Mouse (Mus musculus): ENCODE measurements at regions not wholly inside any gene's neighbourhood (a gene's known extent, or its start where the extent isn't known, plus 50 kb on each side); places are given as distances from the start of the nearest gene placed in this dataset.

GRCm38 (mm10) chr4:105282681-105283462 lies 125.7 kb downstream of the Plpp3 start:
- no peak for TF ChIP-seq CTCF (conservative IDR thresholded peaks at IDR 0.05)
- DNase-seq (ENCODE audit: low spot score in 2 of 2) = no peak
- Histone ChIP-seq H3K4me3 (no peak overlapping the region), H3K27ac (no peak overlapping the region)

GRCm38 (mm10) chr4:105285431-105286013 lies 128.4 kb downstream of the Plpp3 start:
- no peak for TF ChIP-seq CTCF (conservative IDR thresholded peaks at IDR 0.05)
- no peak overlapping the region for H3K4me3 ChIP-seq
- no peak overlapping the region for H3K27ac ChIP-seq
- no peak for DNase-seq (ENCODE audit: low spot score in 2 of 2)

GRCm38 (mm10) chr4:105286299-105286698 lies 129.2 kb downstream of the Plpp3 start:
- DNase-seq (ENCODE audit: low spot score in 2 of 2) = no peak
- no peak for TF ChIP-seq CTCF (conservative IDR thresholded peaks at IDR 0.05)
- Histone ChIP-seq H3K4me3 (no peak overlapping the region), H3K27ac (no peak overlapping the region)

GRCm38 (mm10) chr4:105286809-105287208 lies 129.7 kb downstream of the Plpp3 start:
- H3K27ac ChIP-seq = no peak overlapping the region
- no peak for DNase-seq (ENCODE audit: low spot score in 2 of 2)
- TF ChIP-seq CTCF (conservative IDR thresholded peaks at IDR 0.05) = no peak
- no peak overlapping the region for H3K4me3 ChIP-seq

GRCm38 (mm10) chr4:105287419-105287818 lies 130.3 kb downstream of the Plpp3 start:
- no peak for TF ChIP-seq CTCF (conservative IDR thresholded peaks at IDR 0.05)
- DNase-seq (ENCODE audit: low spot score in 2 of 2) = no peak

GRCm38 (mm10) chr4:105289635-105290034 lies 132.5 kb downstream of the Plpp3 start:
- Histone ChIP-seq H3K27ac (no peak overlapping the region), H3K4me3 (no peak overlapping the region)
- no peak for DNase-seq (ENCODE audit: low spot score in 2 of 2)
- no peak for TF ChIP-seq CTCF (conservative IDR thresholded peaks at IDR 0.05)

More at GRCm38 (mm10) chr4:105287419-105287818, 130.3 kb downstream of the Plpp3 start:
- H3K27ac ChIP-seq = no peak overlapping the region
- H3K4me3 ChIP-seq = no peak overlapping the region

- no peak for TF ChIP-seq CTCF (conservative IDR thresholded peaks at IDR 0.05)
- Histone ChIP-seq H3K4me3 (no peak overlapping the region), H3K27ac (no peak overlapping the region)
- DNase-seq (ENCODE audit: low spot score in 2 of 2) = no peak
These were observed 133.8 kb downstream of the Plpp3 start for GRCm38 (mm10) chr4:105290847-105291475.

GRCm38 (mm10) chr4:105291503-105291902 lies 134.4 kb downstream of the Plpp3 start:
- DNase-seq (ENCODE audit: low spot score in 2 of 2) = no peak
- H3K27ac ChIP-seq = no peak overlapping the region
- no peak overlapping the region for H3K4me3 ChIP-seq
- TF ChIP-seq CTCF (conservative IDR thresholded peaks at IDR 0.05) = no peak

- no peak overlapping the region for H3K4me3 ChIP-seq
- no peak for DNase-seq (ENCODE audit: low spot score in 2 of 2)
- TF ChIP-seq CTCF (conservative IDR thresholded peaks at IDR 0.05) = no peak
- no peak overlapping the region for H3K27ac ChIP-seq
These were observed 142.2 kb downstream of the Plpp3 start for GRCm38 (mm10) chr4:105299358-105299757.

GRCm38 (mm10) chr4:105301547-105301946 lies 144.4 kb downstream of the Plpp3 start:
- no peak overlapping the region for H3K4me3 ChIP-seq
- no peak overlapping the region for H3K27ac ChIP-seq
- DNase-seq (ENCODE audit: low spot score in 2 of 2) = no peak
- TF ChIP-seq CTCF (conservative IDR thresholded peaks at IDR 0.05) = peak; percentile 28

GRCm38 (mm10) chr4:105304166-105304565 lies 147.0 kb downstream of the Plpp3 start:
- Histone ChIP-seq H3K27ac (no peak overlapping the region), H3K4me3 (no peak overlapping the region)
- no peak for DNase-seq (ENCODE audit: low spot score in 2 of 2)
- no peak for TF ChIP-seq CTCF (conservative IDR thresholded peaks at IDR 0.05)

GRCm38 (mm10) chr4:105305931-105306330 lies 148.8 kb downstream of the Plpp3 start:
- DNase-seq (ENCODE audit: low spot score in 2 of 2) = no peak
- TF ChIP-seq CTCF (conservative IDR thresholded peaks at IDR 0.05) = no peak
- Histone ChIP-seq H3K27ac (no peak overlapping the region), H3K4me3 (no peak overlapping the region)

- H3K4me3 ChIP-seq = no peak overlapping the region
- no peak for DNase-seq (ENCODE audit: low spot score in 2 of 2)
- H3K27ac ChIP-seq = no peak overlapping the region
- TF ChIP-seq CTCF (conservative IDR thresholded peaks at IDR 0.05) = no peak
These were observed 150.2 kb downstream of the Plpp3 start for GRCm38 (mm10) chr4:105307356-105307755.

All from layer of hippocampus, adult 2 months (tissue).